Mouse (Mus musculus): Measurements from ENCODE around the gene Fdxr. TPM values are rescaled to one million over a fixed set of nuclear protein-coding genes. Genes with fewer than 3 reads are reported as not detected.

Fdxr gene
- polyA plus RNA-seq, 1 experiment from 2014 or later: 11.5 TPM

DNA sequence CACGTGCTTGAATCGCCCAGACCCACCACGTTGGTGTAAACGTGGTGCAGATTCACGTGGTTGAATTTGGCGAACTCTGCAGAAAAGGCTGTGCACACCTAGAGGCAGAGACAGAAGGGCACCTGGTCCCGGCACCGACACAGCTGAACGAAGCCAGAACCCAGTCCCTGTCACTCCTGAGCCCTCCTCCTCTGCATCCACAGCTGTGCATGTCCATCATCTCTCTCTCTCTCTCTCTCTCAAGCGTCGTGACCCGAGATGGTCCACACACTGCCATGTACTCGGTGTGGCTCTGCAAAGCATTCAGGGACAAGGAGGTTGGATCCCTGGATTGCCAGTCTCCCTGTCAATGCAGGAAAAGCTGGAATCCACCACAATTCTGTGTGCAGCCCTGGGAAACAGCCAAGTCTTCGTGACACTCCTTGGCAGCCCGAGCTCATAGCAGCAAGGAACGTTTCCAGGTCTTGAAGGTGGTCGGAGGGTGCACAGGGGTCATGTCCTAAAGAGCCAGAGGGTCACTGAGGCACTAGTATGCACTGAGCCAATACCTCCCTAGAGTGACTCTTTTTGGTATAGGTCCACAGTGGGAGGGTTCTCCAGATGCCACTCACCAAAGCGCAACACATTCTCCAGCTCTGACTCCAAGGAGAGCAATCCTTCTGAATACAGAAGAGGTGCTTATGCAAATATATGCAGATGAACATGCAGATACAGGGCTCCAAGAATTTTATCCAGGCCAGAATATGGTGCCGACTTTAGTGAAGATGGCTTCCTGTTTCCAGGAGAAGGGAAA, 9.5 kb upstream of the Fdxr start:
- no peak for ATAC-seq (ENCODE audit: insufficient number of reproducible peaks, insufficient read depth, low FRiP score, low read depth)
- Histone ChIP-seq H3K27me3 (ENCODE audit: control insufficient read depth, insufficient read depth, low read length) (no peaks in the 10 kb centered on the region), H3K36me3 (ENCODE audit: control insufficient read depth, insufficient read depth, low read length) (no peaks in the 10 kb centered on the region), H3K9me3 (ENCODE audit: control insufficient read depth, low read depth, low read length) (no peaks in the 10 kb centered on the region), H3K4me1 (ENCODE audit: control insufficient read depth, insufficient read depth, low read length) (peaks cover 7% of the 10 kb centered on the region), H3K27ac (ENCODE audit: low read length) (no peak overlapping the region), H3K4me2 (replicated peaks; ENCODE audit: low read depth, low read length) (no peak overlapping the region), H3K9ac (replicated peaks; ENCODE audit: low read depth, low read length) (no peak overlapping the region), H3K4me3 (ENCODE audit: low read depth, low read length) (no peak overlapping the region)
- 70% methylated on average over 19 of the region's 19 CpGs for WGBS

GRCm38 (mm10) chr11:115285282-115285681, 8.4 kb upstream of the Fdxr start:
- H3K9me3 ChIP-seq (ENCODE audit: control insufficient read depth, low read depth, low read length): no peaks in the 10 kb centered on the region
- no peak overlapping the region for H3K27ac ChIP-seq (ENCODE audit: low read length)
- ATAC-seq (ENCODE audit: insufficient number of reproducible peaks, insufficient read depth, low FRiP score, low read depth): no peak
- H3K9ac ChIP-seq (replicated peaks; ENCODE audit: low read depth, low read length): no peak overlapping the region
- H3K27me3 ChIP-seq (ENCODE audit: control insufficient read depth, insufficient read depth, low read length): no peaks in the 10 kb centered on the region
- 59% methylated on average over 4 of the region's 4 CpGs for WGBS
- H3K4me2 ChIP-seq (replicated peaks; ENCODE audit: low read depth, low read length): no peak overlapping the region
- no peaks in the 10 kb centered on the region for H3K4me1 ChIP-seq (ENCODE audit: control insufficient read depth, insufficient read depth, low read length)
- no peaks in the 10 kb centered on the region for H3K36me3 ChIP-seq (ENCODE audit: control insufficient read depth, insufficient read depth, low read length)
- H3K4me3 ChIP-seq (ENCODE audit: low read depth, low read length): no peak overlapping the region

DNA sequence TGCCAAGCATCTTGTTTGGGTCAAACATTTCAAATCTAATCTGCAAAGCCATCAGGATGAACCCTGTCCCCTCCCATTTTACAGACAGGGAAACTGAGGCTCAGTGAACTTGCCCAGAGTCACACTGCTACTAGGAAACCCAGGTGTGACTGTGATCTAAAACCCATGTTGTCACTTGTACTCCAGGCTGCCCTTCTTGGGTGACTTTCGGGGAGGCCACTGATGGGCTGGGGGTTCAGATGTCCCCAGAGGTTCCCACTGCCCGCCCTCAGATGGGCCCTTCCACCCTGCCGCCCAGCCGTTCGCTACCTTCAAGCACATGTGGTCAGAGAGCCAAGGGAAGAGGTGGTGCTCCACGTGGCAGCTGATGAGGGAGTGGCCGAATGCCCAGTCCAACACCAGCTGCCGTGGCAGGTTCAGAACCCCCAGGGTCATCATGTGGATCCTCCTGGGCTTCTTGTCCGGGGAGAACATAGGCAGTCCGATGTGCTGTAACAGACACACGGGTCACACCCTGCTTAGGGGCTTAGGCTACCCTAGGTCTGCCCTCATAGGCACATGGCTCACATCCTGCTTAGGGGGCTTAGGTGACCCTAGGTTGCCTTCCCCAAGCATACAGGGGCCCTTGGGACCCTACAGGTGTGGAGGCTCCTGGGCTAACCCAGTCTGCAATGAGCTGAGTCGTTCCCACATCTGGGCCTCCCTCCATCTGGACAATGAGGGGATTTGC, 7.2 kb upstream of the Fdxr start:
- Histone ChIP-seq H3K9ac (replicated peaks; ENCODE audit: low read depth, low read length) (no peak overlapping the region), H3K4me3 (ENCODE audit: low read depth, low read length) (no peak overlapping the region), H3K9me3 (ENCODE audit: control insufficient read depth, low read depth, low read length) (no peaks in the 10 kb centered on the region), H3K27ac (ENCODE audit: low read length) (no peak overlapping the region), H3K4me2 (replicated peaks; ENCODE audit: low read depth, low read length) (no peak overlapping the region), H3K36me3 (ENCODE audit: control insufficient read depth, insufficient read depth, low read length) (no peaks in the 10 kb centered on the region), H3K4me1 (ENCODE audit: control insufficient read depth, insufficient read depth, low read length) (no peaks in the 10 kb centered on the region), H3K27me3 (ENCODE audit: control insufficient read depth, insufficient read depth, low read length) (no peaks in the 10 kb centered on the region)
- 86% methylated on average over 12 of the region's 12 CpGs for WGBS
- no peak for ATAC-seq (ENCODE audit: insufficient number of reproducible peaks, insufficient read depth, low FRiP score, low read depth)

- ATAC-seq (ENCODE audit: insufficient number of reproducible peaks, insufficient read depth, low FRiP score, low read depth): no peak
- no peak overlapping the region for H3K4me3 ChIP-seq (ENCODE audit: low read depth, low read length)
- no peaks in the 10 kb centered on the region for H3K9me3 ChIP-seq (ENCODE audit: control insufficient read depth, low read depth, low read length)
- H3K27me3 ChIP-seq (ENCODE audit: control insufficient read depth, insufficient read depth, low read length): no peaks in the 10 kb centered on the region
- no peaks in the 10 kb centered on the region for H3K4me1 ChIP-seq (ENCODE audit: control insufficient read depth, insufficient read depth, low read length)
- H3K4me2 ChIP-seq (replicated peaks; ENCODE audit: low read depth, low read length): no peak overlapping the region
- WGBS: 78% methylated on average over 9 of the region's 9 CpGs
- H3K36me3 ChIP-seq (ENCODE audit: control insufficient read depth, insufficient read depth, low read length): no peaks in the 10 kb centered on the region
- H3K27ac ChIP-seq (ENCODE audit: low read length): no peak overlapping the region
- H3K9ac ChIP-seq (replicated peaks; ENCODE audit: low read depth, low read length): no peak overlapping the region
These were observed 6.6 kb upstream of the Fdxr start for GRCm38 (mm10) chr11:115283486-115283765.

GRCm38 (mm10) chr11:115282723-115283485, 6.1 kb upstream of the Fdxr start:
- WGBS: 78% methylated on average over 8 of the region's 8 CpGs
- Histone ChIP-seq H3K4me1 (ENCODE audit: control insufficient read depth, insufficient read depth, low read length) (no peaks in the 10 kb centered on the region), H3K36me3 (ENCODE audit: control insufficient read depth, insufficient read depth, low read length) (no peaks in the 10 kb centered on the region), H3K9ac (replicated peaks; ENCODE audit: low read depth, low read length) (no peak overlapping the region), H3K9me3 (ENCODE audit: control insufficient read depth, low read depth, low read length) (no peaks in the 10 kb centered on the region), H3K27me3 (ENCODE audit: control insufficient read depth, insufficient read depth, low read length) (no peaks in the 10 kb centered on the region), H3K27ac (ENCODE audit: low read length) (no peak overlapping the region; the same call in 1 of the 2 replicates), H3K4me3 (ENCODE audit: low read depth, low read length) (no peak overlapping the region), H3K4me2 (replicated peaks; ENCODE audit: low read depth, low read length) (no peak overlapping the region)
- ATAC-seq (ENCODE audit: insufficient number of reproducible peaks, insufficient read depth, low FRiP score, low read depth): 0 out of 2 replicates have a peak, but pooled peaks have one; percentile 20

GRCm38 (mm10) chr11:115282295-115282694, 5.4 kb upstream of the Fdxr start:
- WGBS: 67% methylated on average over 8 of the region's 8 CpGs
- Histone ChIP-seq H3K4me1 (ENCODE audit: control insufficient read depth, insufficient read depth, low read length) (peaks cover 3% of the 10 kb centered on the region; the same call in 1 of the 2 replicates), H3K36me3 (ENCODE audit: control insufficient read depth, insufficient read depth, low read length) (no peaks in the 10 kb centered on the region), H3K4me3 (ENCODE audit: low read depth, low read length) (no peak overlapping the region), H3K9ac (replicated peaks; ENCODE audit: low read depth, low read length) (no peak overlapping the region), H3K27ac (ENCODE audit: low read length) (no peak overlapping the region; the same call in 1 of the 2 replicates), H3K9me3 (ENCODE audit: control insufficient read depth, low read depth, low read length) (no peaks in the 10 kb centered on the region), H3K27me3 (ENCODE audit: control insufficient read depth, insufficient read depth, low read length) (no peaks in the 10 kb centered on the region), H3K4me2 (replicated peaks; ENCODE audit: low read depth, low read length) (no peak overlapping the region)
- ATAC-seq (ENCODE audit: insufficient number of reproducible peaks, insufficient read depth, low FRiP score, low read depth): no peak

- no peaks in the 10 kb centered on the region for H3K36me3 ChIP-seq (ENCODE audit: control insufficient read depth, insufficient read depth, low read length)
These were observed 2.9 kb upstream of the Fdxr start for GRCm38 (mm10) chr11:115279726-115280125.

GRCm38 (mm10) chr11:115278176-115278575, 1.3 kb upstream of the Fdxr start:
- H3K4me3 ChIP-seq (ENCODE audit: low read depth, low read length): peak overlapping the region; percentile 50; the same call in 1 of the 2 replicates
- no peak overlapping the region for H3K9ac ChIP-seq (replicated peaks; ENCODE audit: low read depth, low read length)
- no peak for ATAC-seq (ENCODE audit: insufficient number of reproducible peaks, insufficient read depth, low FRiP score, low read depth)
- peaks cover 7% of the 10 kb centered on the region; the same call in 1 of the 2 replicates for H3K4me1 ChIP-seq (ENCODE audit: control insufficient read depth, insufficient read depth, low read length)
- no peaks in the 10 kb centered on the region for H3K27me3 ChIP-seq (ENCODE audit: control insufficient read depth, insufficient read depth, low read length)
- no peaks in the 10 kb centered on the region for H3K9me3 ChIP-seq (ENCODE audit: control insufficient read depth, low read depth, low read length)
- no peaks in the 10 kb centered on the region for H3K36me3 ChIP-seq (ENCODE audit: control insufficient read depth, insufficient read depth, low read length)
- 69% methylated on average over 6 of the region's 6 CpGs for WGBS
- peak overlapping the region; percentile 69 for H3K4me2 ChIP-seq (replicated peaks; ENCODE audit: low read depth, low read length)
- H3K27ac ChIP-seq (ENCODE audit: low read length): no peak overlapping the region

More at GRCm38 (mm10) chr11:115279726-115280125, 2.9 kb upstream of the Fdxr start:
- 48% methylated on average over 1 of the region's 1 CpGs for WGBS
- no peak for ATAC-seq (ENCODE audit: insufficient number of reproducible peaks, insufficient read depth, low FRiP score, low read depth)
- Histone ChIP-seq H3K9ac (replicated peaks; ENCODE audit: low read depth, low read length) (no peak overlapping the region), H3K27ac (ENCODE audit: low read length) (no peak overlapping the region), H3K4me2 (replicated peaks; ENCODE audit: low read depth, low read length) (no peak overlapping the region), H3K4me1 (ENCODE audit: control insufficient read depth, insufficient read depth, low read length) (peaks cover 7% of the 10 kb centered on the region; the same call in 1 of the 2 replicates), H3K27me3 (ENCODE audit: control insufficient read depth, insufficient read depth, low read length) (no peaks in the 10 kb centered on the region), H3K9me3 (ENCODE audit: control insufficient read depth, low read depth, low read length) (no peaks in the 10 kb centered on the region), H3K4me3 (ENCODE audit: low read depth, low read length) (no peak overlapping the region)
